Comparison of ENCODE assay signal across 18 mouse cellular contexts in the genomic region with DNA sequence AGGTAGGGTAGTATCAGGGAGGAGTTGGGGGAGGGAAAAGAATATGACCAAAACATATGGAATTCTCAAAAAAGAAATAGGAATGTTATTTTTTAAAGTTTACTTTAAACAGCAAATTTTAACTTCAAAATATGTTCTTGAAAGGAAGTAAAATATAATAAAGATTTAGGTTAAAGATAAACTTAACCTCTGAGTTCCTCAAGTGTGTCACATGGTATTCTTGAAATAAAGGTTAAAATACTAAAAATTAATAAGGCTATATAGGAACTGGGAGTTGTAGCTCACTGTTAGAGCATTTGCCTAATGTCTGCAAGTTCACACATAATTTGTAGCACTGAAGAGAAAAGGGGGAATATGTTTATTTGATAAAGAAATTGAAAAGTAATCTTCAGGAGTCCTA. TPM values are rescaled to one million over a fixed set of nuclear protein-coding genes. Genes with fewer than 3 reads are reported as not detected.
"Had no signal": no experiment of that assay in that cellular context is flagged by ENCODE, and none has a peak within 500 bp of the region (broad histone marks: within the 10 kb centered on the region; RNA-seq: fewer than 3 reads in every experiment).

No protein-coding gene starts in this region.

- DNase-seq: retina, postnatal 1 day; right cerebral cortex, adult 18-20 months; right cerebral cortex, postnatal 14 days; right cerebral cortex, postnatal 25 days; right cerebral cortex, postnatal 4 days; spleen, adult 18-20 months; thymus, adult 18-20 months; thymus, adult 2 months; thymus, postnatal 14 days; thymus, postnatal 25 days; thymus, postnatal 36 days; thymus, postnatal 4 days had no signal

- H3K4me1 ChIP-seq: neural tube, embryonic 12.5 days; neural tube, embryonic 13.5 days; neural tube, embryonic 15.5 days; stomach, embryonic 15.5 days had no signal

- H3K4me3 ChIP-seq: neural tube, embryonic 12.5 days; neural tube, embryonic 13.5 days; neural tube, embryonic 15.5 days; stomach, embryonic 15.5 days had no signal

- H3K9me3 ChIP-seq: neural tube, embryonic 12.5 days; neural tube, embryonic 13.5 days; neural tube, embryonic 15.5 days; stomach, embryonic 15.5 days had no signal

- H3K36me3 ChIP-seq: neural tube, embryonic 12.5 days; neural tube, embryonic 13.5 days; neural tube, embryonic 15.5 days; stomach, embryonic 15.5 days had no signal

- H3K4me2 ChIP-seq: neural tube, embryonic 12.5 days; neural tube, embryonic 13.5 days; neural tube, embryonic 15.5 days; stomach, embryonic 15.5 days had no signal

- H3K9ac ChIP-seq: neural tube, embryonic 12.5 days; neural tube, embryonic 13.5 days; neural tube, embryonic 15.5 days; stomach, embryonic 15.5 days had no signal

- H3K27ac ChIP-seq: neural tube, embryonic 12.5 days; neural tube, embryonic 13.5 days; neural tube, embryonic 15.5 days; stomach, embryonic 15.5 days; stomach, postnatal 0 days had no signal

- H3K27me3 ChIP-seq: neural tube, embryonic 12.5 days; neural tube, embryonic 13.5 days; neural tube, embryonic 15.5 days; stomach, embryonic 15.5 days had no signal

RNA-seq across cellular contexts. Expression of a gene that starts 17.4 kb away (rescaled TPM):
- polyA plus RNA-seq: neural tube, embryonic 12.5 days; neural tube, embryonic 14.5 days had no signal
